Mouse (Mus musculus) cerebellum, postnatal 10 days (tissue): ENCODE results near the gene Ddx60.
"Not testable (repeated sequence)": the region's sequence is repeated elsewhere in the genome, so short reads cannot be mapped to it uniquely, and the experiment has no call there.

Experiments used
- DNase-seq, 2 experiments: peaks; one replicate each; pipeline ENCODE4 v3.0.0; 2021; ENCODE audit warnings: mixed read lengths in 2 of 2

Ddx60 gene

DNA sequence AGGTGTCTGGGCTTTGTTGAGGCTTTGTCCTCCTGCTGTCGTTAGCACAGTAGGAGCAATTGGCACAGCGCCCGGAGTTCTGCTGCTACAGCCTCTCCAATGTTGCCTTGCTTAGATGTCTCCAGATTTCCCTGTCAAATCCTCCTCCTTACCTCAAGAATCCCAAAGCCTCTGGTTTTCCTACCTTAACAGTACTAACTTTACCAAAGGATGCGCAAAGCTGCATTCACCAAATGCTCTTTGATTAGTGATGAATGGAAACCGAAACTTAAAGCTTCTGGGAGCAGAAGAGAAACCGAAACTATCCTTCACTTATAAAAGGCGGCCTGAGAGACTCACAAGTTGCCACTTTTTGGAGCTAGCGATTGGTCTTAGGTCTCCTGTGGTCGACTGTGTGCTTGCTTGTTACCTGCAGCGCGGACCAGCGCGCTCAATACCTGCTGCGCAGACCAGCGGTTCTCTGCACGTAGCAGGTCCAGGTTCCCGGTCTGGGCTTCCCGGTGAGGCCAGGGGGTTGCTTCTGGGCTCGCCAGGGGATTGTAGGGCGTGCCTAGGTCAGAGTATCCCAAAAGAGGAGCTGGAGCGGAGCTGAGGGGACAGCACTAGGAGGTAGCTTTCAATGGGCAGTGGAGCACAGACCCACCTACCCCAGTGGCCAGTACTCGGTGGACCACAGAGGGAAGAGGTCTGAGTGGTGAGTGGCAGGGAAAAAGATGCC, at the start of gene Ddx60:
Gene Ddx60, plus strand, starts transcription at position 311 of the 718 bp plus-strand sequence.
- peak; percentile 91 to 92 for DNase-seq

DNA sequence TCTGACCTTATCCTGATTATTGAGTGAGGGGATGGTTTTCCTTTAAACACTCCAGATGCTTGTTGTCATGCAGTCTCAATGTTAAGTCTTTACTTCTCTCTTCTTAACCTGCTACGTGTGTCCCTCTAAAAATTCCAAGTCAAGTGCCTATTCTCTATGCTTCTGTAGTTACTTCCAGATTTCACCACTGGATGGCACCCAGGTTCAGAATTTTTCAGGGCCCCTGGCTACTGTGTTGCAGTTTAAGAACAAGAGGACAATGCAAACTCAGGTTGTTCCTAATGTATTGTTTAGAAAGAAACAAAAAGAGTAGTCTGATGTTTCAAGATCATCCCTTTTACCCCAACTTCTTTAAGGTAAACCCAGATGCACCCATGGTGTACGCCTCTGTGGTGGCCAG, 33.8 kb upstream of the Ddx60 start:
- peak; percentile 69 to 70 for DNase-seq

DNA sequence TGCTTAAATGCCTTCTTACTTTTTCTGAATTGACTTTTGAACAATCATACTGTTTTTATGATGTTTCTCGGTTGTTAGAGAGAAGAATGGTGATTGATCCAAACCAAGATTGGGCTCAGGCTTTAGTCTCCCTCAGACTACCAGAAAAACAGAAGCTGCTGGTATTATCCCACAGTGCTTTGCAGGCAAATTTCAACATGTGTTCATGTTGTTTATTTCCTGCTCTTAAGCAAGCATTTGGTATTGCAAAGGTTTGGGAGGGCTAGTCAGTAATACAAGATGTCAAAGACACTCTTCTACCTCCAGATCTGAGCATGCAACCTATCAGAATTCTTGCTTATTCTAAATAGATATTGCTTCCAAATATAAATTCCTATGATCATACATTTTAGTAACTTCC, 31.1 kb upstream of the Ddx60 start:
- no peak for DNase-seq

DNA sequence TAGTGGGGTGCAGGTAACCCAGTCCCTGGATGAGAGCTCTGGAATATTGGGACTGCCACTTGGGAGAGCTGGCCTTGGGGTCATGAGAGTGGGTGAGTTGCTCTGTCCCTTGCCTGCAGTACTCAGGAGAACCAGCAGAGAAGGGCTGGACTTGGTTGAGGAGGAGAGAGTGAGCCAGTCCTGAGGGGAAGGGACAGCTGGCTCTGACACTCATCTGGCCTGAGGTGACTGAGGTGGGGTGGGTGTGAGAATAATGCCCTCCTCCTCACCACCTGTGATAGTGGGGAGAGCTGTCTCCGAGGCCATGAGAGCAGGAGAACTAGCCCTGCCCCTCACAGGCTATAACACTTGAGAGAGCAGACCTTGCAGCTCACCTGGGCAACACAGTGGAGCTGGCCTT, 30.5 kb upstream of the Ddx60 start:
- no peak for DNase-seq

DNA sequence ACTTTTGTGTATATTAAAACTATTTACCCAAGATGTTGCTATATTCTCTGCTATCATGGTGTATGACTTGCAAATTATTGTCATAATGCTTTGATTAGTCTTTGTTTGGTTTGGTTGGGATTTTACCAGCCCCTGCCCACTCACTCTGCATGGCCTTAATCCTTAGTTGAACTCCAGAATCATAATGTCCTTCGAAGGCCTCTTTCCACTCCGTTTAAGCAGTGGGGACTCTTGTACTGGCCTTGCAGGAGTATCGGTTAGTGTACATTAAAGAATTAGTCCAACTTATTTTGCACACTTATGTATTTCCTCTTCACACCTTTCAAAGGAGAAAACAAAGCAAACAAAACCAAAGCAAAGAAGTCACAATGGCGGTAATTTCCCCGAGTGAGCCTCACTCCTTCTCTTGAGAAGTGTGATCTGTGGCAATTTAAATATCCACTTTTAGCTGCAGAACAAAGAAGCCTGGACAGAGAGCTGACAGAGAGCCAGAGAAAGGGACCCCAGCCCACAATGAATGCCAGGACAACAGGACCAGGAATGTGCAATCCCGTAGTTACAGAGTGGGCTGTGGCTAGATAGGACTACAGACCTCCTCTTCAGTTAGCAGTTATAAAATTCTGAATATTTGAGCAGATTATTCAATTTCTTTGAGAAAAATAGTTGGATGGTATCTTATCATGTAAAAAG, 26.7 kb upstream of the Ddx60 start:
- DNase-seq: no peak

DNA sequence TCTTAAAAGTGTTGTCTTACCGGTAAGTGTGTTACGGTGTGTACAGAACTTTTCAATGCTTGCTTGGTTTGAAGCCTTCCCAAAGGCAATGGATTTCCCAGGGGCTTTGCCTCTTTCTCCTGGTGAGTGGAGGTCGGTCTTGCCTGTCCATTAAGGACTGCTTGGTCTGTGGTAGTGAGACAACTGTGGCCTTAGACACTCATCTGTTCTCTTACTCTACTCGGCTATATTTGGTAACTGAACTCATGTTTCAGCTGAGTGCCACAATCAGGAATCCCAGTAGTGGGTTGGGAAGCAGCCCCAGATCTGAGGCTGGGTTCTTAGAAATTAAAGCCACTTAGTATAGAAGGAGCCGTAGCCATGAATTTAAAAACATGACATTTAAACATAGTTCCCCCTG, 25.4 kb upstream of the Ddx60 start, which contains the start of gene Palld:
Gene Palld, minus strand, starts transcription at position 170 of the 400 bp plus-strand sequence.
- DNase-seq: no peak

DNA sequence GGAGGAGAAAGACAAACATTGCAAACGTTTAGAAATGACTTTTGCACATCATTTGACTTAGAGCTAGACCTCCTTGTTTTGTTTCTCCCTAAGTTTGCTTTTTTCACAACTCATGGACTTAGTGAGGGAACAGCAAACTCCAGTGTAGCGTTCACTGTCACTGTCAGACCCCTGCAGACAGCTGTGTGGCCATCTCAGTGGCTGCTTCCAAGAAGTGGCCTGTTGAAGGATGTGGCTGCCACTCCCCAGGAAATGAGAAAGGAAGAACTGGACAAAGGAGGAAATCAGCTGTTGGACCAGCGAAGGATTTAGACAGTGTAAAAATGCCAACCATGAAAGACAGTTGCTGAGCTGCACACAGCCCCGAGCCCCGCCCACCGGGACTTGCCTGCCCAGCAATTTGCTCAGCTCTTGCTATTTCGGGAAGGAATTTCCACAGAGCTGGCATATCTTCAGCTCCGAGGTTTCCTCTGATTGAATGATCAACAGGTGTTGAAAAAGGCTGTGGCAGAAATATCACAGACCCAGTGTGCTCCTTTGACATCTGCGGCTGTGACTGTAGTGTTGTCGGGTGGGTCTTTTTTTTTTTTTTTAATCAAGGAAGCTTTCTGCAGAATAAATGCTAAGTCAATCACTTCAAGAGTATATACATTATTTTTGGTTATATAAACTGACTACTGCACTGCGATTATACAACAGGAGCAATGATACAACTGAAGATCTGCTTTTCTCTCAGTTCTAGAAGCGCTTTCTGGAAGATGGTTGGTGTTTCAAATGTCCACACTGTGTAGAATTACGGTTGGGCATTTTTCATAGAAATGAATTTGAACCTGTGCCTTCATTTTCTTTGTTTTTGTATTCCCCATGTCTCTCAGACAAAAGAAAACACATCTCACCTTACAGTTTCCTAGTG, 19.3 kb upstream of the Ddx60 start:
- peak; percentile 31 to 38 for DNase-seq

DNA sequence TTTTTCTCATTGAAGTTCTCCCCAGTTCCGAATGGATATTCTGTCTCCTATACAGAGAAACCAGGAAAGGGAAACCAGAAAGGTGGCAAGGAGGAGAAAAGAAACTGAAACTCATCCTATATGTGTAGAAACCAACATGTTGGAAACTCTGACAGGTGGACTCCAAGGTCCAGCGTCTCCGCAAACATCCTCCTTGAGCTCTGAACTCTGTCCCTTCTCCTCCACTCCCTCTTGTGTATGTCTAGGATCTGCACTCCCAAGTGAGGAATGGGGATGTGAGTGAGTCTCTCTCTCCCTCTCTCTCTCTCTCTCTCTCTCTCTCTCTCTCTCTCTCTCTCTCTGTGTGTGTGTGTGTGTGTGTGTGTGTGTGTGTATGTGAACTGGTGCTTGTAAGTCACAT, 18.6 kb upstream of the Ddx60 start:
- no peak for DNase-seq

DNA sequence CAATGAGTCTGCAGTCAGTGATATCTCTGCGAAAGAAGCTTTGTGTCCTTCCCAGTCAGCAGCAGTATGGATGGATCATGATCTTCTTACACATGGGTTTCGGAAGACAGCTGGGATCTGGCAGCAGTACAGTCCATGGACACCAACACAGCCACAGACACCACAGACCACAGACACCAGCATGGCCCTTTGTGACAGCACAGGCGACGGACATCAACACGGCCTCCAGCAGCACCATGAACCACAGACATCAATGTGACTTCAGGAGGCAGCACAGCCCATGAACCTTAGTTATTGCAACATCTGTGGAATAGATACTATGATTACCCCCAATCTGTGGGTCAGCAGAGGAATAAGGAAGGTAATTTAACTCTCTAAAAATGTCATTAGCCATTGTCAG, 15.1 kb upstream of the Ddx60 start:
- no peak for DNase-seq

DNA sequence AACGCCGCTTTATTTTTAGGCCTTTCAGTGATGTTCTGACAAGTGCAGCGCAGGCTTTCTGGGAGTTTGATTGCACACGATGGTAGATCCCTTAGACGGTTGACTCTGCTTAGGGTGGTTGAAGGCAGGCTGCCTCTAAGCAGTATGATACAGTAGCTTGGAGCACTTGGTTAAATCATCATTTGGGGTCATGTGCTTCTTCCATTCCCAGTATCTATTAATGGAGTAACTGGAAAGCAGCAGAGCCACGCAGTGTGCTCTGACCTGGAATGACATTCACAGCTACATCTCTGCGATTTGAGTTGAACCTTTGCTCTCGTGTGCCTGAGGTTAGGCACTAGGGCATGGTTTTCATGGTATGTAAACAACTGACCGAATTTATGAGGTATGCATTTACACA, 13.9 kb upstream of the Ddx60 start:
- no peak for DNase-seq

DNA sequence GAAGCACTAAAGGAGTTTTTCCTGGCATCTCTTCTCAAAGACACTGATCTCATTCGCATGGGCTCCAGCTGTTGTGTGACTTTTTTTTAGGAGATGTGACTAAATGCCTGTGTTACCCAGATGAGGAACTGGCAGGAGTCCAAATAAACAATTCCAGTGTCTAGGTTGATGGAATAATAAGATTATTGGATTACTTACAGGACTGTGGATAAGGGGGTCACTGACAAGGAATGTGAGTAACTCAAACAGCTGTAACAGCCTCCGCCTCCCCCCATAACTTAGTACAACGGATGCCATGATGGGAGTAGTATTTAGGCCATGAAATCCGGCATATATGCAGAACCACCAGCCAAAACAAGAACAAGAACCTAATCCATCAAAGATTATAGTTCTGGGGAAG, 10.6 kb upstream of the Ddx60 start:
- no peak for DNase-seq

DNA sequence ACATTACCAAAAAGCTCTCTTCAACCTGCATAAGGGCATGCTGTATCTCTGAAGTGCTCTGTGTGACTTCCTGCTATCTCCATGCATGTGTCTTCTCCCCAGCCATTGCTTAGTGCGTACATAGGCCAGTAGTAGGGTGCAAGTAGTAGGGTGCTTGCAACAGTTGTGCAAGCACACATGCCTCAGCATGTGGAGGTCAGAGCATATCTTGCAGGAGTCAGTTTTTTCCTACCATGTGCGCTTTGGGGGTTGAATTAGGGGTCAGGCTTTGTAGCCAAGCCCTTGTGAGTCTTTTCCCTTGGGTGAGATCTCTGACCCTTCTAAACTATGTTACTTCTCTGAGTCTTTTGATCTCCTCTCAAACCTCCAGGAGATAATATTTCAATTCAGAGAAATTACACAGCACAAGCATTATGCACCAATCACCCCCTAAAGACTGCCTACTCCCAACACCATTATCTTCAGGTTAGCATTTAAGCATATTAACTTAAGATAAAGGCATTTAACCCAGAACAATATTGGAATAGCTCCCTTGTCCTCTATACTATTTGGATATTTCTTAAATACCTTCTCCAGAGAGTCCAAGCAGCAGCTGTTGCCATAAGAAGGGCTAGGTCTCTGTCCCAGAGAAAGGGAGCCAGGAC, 8.6 kb upstream of the Ddx60 start:
- no peak for DNase-seq

DNA sequence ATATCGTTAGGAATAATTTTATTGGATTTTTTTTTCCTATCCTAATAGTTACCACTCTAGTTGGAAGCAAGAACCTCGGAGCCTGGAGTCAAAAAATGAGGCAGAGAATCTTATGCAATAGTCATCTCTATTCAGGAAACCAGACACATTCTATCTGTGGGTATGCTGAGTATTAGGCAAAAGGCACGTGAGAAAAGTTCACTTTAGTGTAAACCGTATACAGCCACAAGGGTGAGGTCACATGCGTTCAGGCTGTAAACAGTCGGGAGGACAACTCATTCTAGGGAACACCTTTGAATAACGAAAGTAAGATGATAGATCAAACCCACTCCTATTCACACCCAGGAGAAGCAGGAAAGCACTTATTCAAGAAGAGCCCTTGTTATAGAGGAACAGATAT, 7.5 kb upstream of the Ddx60 start:
- no peak for DNase-seq

DNA sequence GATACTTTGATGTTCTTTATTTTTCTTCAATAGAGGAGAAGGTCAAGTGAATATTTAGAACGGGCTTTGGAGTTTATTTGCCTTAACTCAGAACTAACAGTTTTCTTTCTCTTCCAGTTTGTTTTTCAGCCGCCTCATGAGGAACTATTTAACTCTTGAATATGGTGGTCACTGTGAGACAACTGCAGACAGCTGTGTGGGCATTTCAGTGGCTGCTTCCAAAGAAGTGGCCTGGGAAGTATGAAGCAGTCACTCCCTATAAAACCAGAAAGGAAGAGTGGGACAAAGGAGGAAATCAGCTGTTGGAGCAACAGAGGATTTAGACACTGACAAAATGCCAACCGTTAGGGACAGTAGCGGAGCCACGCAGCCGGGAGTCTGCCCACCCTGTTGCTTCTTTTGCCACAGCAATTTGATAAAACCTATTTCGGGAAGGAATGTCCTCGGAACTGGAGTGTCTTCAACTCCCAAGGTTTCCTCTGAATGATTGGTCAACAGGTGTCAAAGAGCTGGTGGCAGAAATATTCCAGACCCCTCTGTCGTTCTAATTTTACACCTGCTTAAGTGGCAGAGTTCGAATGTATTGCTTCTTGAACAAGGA, 6.3 kb upstream of the Ddx60 start:
- DNase-seq: no peak

DNA sequence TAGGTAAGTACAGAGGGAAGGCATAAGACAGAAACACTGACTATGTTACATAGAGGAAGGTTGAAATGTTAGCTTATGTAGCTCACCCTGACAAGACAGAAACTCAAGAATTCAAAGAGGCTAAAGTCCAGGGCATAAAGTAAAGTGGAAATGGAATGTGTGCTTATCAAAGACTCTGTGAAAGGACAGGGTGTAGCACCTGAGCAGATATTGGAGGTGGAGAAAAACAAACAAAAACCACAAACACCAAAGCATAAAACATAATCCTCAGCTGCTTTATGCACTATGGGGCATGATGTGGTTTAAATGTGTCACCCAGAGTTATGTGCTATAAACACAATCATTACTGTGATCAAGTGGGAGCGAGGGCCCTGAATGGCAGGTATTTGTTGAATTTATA, 3.4 kb upstream of the Ddx60 start:
- DNase-seq: no peak

DNA sequence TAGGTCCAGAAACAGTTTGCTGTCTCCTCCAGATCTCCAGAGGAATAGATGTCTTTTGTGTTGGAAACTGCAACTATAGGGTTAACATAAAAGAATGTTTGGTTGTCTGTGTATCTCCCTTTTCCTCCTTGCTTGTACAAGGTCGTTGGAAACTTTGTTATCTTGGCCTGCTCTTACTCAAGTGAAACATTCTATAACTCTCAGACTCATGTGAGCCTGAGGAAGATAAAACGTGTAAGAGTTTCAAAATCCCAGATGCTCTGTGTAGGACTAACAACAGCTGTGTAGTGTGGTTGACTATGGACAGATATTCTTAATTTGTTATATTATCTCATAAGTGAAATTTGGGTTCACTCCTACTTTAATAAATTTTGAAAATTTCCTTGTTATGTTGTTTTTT, 5.4 kb downstream of the Ddx60 start:
- no peak for DNase-seq

DNA sequence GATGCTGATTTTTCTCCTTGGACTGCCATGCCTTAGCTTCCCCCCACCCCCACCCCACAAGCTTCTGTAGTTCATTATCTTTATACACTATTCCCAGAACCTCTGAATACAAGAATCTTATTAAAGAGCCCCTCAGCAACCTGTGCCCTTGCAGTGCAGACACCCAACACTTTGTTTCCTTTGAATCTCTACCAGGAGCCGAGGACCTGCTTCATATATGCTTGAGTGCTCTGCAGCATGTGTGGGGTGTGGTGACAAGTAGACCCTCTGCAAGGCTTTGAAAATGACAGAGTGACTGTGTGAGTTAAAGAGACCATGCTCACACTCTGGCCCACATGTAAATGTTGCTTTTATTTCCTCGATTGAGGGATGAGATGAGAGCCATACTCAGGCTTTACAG, 9.7 kb downstream of the Ddx60 start:
- no peak for DNase-seq

DNA sequence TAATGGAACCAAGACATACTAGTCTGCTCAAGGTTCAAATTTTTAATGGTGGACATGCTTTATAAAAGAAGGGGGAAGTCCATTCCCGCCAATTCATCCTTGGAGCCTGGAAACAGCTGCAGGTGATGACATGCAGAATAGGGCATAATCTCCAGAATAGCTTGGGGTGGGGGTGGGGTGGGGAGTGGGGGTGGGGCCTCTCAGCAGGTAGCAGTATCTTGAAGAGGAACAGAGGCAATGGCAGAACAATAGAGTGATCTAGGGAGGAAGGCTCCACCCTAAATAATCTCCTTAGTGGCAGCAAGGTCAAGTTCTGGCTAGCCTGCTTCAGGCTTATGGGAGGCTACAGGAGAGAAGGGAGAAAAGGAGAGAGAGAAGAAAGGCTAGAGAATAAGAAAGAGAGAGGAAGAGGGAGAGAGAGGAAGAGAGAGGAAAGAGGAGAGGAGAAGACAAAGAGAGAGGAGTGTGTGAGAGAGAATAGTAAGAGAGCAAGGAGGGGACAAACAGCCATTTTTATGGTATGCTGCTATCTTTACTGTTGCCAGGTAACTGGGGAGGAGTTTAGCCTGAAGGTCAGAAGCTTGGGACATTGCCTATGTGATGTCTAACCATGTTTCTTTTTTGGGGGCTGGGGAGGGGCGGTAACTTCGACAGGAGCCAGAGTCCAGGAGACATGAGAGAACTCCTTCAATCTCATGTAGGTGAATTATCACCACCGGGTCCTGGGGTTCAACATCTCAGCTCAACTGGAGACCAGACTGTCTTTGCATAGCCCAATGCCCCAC, 36.9 kb downstream of the Ddx60 start:
- not testable (repeated sequence) for DNase-seq

DNA sequence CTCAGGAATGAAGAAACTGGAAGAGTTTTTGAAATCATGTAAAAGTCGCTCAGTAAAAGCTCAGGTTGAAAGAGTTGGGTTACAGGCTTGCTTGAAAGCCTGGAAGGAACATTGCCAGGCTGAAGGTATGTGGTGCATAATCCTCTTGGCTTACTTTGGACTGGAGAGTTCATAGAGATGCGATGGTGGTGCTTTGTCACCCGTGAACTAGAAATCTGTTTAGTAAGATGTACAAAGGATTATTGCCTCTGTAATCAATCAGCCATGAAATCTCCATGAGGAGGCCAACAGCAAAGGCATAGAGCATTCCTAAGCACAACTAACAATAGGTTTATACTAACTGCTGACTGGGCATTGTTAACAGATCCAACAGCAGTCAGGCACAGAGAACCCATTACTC, 41.7 kb downstream of the Ddx60 start:
- DNase-seq: peak; percentile 4 to 18

DNA sequence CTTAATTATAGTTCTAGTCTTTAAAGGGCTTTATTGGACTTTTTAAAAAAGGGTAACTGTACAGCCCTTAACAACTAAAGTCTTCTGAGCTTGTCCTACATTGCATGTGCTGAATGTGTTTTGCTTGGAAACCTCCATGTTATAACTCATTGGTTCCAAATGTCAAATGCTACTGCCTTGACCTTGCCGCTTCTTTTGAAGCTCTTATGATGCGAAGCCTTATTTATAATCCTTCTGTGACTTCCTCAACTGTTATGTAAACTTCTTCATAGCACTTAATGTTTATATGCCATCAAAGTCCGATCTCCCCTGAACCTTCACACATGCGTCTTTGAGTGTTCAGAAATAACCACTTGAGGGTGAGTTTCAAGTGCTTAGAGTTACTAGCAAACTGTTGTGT, 57.1 kb downstream of the Ddx60 start:
- DNase-seq: no peak

DNA sequence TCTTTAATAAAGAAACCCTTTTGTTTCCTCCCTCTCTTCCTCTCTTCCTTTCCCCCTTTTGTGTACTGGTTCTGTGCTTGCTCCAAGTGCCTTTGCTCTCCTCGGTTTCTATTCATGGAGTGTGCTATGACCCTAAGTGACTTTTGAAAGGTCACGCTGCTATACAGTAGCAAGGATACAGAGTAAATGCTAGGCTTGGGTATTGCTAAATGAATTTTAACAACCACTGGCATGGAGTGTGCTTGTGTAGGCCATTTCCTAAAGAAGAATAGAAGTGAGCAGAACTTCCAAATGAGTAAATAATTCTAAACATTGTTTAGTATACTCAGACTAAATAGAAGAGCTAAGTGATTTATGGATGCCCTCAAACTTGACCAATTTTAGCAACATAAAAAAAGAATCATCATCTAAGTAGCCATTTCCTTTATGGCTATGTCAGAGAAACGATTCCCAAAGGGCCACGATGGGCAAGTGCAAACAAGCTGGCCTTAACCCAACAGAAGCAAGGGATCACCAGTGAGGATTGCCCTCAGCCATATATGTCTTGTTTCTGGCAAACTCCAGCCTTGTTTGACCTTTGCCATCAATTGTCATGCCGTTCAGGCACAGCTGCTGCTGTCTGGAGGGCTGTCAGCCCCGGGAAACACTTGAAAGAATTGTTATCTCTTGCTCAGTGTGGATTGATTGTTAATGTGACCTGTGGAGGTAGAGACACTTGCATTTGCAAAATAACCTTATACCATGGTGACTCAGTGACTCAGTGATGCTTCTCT, 58.0 kb downstream of the Ddx60 start:
- DNase-seq: no peak
